Mouse (Mus musculus) c-Kit-positive CD71-positive TER-119-positive erythroid progenitor cells, embryonic 14.5 days (primary cell): ENCODE results near the gene Cyth1.

Experiments
- DNase-seq: peaks from one replicate; pipeline ENCODE4 v3.0.0-alpha.2; 2013; ENCODE audit warnings: low spot score

The Cyth1 gene

DNA sequence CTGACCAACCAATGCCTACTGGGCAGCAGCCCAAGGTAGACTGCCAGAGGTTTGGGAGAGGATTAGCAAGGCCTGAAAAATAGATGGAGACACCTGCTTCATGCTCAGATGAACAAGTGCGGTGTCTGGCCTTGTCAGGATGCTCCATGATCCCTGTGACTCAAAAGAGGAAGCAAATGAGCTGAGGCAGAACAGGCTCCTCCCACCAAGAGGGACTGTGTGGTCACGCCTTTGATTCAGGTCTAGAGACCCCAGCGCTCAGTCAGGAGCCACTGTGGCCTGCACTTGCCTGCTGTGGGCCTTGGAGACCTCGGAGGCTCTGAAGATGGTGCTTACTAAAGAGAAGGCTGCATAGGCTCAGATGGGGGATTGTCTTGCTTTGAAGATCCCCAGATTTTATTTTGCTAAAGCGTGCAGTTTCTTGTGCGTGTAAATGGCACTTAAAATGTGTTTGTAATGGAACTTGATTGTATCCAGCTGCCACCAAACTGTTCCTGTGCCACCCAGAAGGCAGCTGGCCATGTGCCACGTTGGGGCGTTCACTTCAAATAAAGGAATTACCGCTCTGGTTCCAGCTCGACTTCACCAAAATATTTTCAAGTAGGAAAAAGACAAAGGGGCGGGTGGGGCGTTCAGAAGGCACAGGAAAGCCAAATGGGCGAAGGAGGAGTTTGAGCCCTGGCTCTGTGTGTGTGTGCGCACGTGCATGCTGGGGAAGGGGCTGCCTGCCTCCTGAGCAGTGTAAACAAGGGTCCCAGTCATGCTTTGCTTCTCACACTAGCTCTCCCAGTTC lies 6.0 kb upstream of the Cyth1 start:
- no peak for DNase-seq

- no peak for DNase-seq
Measured at GRCm38 (mm10) chr11:118253447-118254158, 5.2 kb upstream of the Cyth1 start.

GRCm38 (mm10) chr11:118249012-118249383 lies 606 bp upstream of the Cyth1 start:
- no peak for DNase-seq

GRCm38 (mm10) chr11:118247359-118248095 lies 865 bp downstream of the Cyth1 start:
- no peak for DNase-seq

GRCm38 (mm10) chr11:118246724-118247123 lies 1.7 kb downstream of the Cyth1 start:
- DNase-seq = no peak

- no peak for DNase-seq
Measured at GRCm38 (mm10) chr11:118245130-118245529, 3.3 kb downstream of the Cyth1 start.

DNA sequence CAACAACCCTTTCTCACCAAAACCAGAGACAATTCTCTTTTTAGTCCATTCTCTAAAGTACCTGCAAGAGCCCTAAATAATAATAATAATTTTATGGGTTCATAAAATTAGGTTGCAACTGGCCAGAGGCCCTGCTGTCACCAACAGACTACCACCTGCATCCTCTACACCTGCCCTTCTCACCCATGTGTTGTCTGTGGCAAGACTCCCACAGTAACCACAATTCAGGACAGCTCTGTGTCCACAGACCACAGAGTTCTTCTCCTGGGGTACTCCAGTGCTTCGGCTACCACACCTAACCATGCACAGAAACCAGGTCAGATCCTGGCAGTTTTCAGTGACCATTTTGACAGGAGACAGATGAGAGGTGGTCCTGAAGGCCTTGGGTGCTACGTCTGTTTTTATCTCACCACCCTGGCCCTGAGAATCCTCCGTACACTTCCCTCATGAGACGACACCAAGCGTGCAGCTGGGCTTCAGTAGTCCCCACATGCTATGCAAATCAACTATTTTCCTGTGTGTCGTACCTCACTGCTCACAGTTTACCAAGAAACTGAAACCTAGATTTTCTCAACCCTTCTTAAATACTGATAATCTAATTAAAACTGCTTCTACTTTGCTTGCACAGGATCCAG lies 4.6 kb downstream of the Cyth1 start:
- DNase-seq = no peak

DNA sequence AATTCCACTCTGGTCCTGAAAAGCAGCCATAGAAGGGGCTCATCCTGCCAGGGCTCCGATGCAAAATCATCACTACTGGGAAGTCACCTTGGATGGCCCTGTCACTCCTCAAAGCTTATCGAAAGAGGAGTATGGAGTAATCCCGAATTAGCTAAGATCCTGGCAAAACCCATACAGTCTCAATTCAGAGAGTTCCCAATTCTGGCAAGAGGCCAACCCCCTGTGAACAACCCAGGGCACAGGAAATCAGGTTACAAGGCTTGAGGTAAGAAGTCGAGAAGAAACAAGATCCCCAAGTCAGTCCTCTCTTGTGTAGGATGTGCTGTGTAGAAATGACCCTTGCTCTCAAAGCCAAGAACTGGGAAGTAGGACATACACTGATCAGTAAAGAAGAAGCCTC lies 5.9 kb downstream of the Cyth1 start:
- DNase-seq = no peak

DNA sequence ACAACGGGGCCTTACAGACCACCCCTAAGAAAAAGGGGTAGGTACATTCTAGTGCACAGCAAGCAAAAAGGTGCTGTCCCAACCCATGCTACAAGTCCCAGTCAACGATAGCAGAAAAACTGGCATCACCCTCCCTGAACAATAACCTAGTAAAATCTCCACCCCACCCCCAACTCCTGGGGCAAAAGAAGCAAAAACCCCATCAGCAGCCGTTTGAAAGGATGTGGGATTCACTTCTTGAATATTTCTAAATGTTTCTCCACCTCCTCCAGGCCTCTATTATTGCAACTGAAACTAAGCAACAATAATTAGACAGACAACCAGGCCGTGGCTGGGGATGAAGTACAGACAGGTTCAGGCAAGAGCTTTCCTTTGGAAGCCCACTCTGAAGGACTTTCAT lies 8.0 kb downstream of the Cyth1 start:
- no peak for DNase-seq

GRCm38 (mm10) chr11:118239281-118240198 lies 8.9 kb downstream of the Cyth1 start:
- DNase-seq = no peak

DNA sequence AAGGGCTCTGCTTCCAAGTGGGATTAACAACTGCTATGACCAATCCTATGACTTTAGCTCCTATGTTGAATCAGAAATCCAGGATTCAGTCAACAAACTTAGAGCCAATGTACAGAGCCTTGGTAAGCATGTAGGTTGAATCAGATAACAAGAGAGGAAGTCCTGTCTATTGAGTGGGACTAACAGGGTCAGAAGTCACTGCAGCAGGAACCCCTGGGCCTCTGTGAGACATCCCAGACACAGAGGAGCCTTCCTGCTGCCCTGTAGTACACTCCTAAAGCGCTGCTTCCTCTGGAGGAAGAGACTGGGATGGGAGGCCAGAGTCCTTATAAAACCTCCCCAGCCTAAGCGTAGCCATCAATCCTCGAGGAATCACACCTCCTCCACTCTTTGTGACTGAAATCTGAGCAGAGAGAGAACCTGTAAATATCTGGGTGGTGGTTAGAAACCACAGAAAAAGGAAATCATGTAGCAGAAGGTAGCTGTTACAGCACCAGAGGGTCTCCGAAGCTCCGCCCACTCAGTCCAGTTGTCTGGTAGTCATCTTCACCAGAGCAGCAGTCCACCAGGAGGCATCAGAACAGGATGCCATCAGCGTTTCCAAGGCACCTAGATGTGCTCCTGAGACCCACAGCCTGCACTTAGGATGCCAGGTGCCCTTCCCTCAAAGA lies 11.7 kb downstream of the Cyth1 start:
- no peak for DNase-seq

DNA sequence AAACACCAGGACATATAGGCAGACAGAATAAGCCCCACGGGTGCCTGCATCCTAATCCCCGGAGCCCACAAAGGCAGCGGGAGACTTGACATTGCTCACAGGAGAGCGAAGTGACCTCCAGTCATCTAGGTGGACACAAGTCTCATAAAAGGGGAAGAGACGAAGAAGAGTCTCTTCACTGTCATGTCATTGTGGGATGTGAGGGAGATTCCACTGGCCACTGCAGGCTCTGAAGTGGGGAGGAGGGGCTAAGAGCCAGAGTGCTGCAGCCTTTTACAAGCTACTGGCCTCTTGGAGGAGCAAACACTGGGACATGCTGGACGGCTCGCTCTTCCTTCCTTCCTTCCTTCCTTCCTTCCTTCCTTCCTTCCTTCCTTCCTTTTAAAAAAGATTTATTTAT lies 13.5 kb downstream of the Cyth1 start:
- no peak for DNase-seq

DNA sequence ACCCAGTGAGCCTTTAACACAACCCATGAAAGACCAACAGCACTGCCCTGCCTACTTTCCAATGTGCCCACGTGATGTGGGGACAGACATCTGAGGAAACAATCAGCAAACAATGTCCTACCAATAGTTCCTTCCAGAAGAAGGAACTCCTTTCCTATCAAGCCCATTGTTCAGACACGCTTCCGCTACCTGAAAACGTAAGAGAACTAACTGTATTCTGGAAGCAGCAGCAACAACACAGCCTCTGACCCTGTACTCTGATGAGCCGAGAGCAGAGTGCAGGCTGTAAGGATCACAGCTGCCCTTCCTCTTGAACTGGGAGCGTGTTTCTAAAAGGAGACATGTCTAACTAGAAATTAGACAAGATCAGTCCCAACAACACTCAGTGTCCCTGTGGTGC lies 13.9 kb downstream of the Cyth1 start:
- DNase-seq = no peak

DNA sequence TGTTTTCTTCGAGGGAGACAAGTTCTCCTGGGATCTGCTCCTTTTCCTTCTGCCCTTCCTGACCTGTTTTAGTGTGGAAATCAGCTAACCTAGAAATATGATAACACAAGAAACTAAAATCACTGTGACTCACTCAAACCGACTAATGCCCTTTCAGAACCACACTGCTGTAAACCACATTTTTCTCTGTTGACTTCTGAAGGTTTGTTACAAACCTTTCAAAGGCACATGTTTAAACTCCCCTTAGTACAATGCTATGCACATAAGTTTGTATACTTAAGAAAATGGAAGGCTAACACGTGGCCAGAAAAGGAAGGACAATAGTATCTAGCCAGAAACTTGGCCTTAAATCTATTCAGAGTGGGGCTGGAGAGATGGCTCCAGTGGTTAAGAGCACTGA lies 14.5 kb downstream of the Cyth1 start:
- no peak for DNase-seq

- no peak for DNase-seq
Measured at GRCm38 (mm10) chr11:118232314-118232831, 16.0 kb downstream of the Cyth1 start.

DNA sequence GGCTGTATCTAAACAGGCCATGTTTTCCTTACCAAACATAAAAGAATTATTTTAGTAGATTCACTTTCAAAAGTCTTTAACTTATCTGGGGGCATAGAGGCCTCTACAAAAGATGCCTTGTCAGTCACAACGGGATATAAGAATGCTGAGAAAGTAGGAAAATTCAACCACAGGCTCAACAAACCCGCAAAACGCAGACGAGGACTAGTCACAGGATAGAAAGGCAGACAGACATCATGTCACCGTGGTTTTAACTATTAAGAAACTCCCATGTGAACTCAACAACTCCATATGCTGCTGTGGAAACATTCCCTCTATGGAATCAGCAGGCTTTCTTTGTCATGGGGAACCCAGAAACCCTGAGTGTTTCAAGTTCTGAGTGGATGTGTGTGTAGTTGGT lies 18.5 kb downstream of the Cyth1 start:
- DNase-seq = no peak

DNA sequence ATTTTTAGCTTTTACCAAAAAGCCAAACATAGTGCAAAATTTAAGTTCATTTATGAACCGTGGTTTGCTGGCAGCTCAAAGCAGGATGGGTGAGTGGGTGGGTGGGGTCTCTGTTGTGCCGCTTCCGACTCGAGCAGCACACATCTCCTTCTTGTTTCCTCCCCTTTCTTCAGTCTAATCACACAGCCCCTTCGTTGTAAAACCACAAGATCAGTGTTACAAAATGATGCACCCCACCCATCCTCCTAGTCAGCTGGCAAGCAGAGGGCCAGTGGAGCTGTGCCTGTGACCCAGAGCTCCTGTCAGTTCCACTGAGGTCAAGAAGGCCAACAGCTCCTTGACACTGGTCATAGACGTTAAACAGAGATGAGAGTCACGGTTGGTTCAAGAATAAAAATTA lies 20.7 kb downstream of the Cyth1 start:
- no peak for DNase-seq

DNA sequence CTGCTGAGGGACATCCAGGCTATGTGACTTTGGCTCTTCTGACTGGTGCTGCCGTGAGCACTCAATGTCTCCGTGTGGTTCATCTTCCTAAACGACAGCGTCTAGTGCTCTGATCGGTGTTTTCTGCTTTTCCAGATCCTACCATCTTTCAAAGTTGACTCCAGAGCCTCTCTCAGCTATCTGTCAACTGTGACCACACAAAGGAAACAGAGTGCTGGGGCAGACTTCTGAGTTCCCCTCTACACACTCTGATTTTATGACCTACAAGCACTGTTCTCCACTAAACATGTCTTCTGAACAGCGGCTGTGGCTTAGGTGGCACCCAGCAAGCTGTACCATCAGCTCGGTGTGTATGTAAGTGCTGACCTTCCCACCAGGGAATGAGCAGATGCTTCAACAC lies 21.5 kb downstream of the Cyth1 start:
- no peak for DNase-seq

DNA sequence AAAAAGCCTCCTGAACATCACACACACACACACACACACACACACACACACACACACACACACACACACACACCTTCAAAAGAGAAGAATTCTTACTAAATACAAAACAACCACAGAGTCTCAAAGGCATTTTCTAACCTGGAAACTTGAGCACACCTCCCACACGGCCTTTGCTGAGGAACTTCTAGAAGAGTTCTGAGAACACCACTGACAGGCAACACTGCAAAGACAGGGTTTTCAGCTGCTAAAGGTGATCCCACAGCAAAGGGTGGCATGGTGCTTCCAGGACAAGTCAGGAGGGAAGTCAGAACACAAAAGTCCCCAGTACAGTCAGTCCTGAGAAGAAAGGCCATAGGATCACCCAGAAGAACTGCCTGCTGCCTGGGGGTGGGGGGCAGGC lies 22.5 kb downstream of the Cyth1 start:
- no peak for DNase-seq

DNA sequence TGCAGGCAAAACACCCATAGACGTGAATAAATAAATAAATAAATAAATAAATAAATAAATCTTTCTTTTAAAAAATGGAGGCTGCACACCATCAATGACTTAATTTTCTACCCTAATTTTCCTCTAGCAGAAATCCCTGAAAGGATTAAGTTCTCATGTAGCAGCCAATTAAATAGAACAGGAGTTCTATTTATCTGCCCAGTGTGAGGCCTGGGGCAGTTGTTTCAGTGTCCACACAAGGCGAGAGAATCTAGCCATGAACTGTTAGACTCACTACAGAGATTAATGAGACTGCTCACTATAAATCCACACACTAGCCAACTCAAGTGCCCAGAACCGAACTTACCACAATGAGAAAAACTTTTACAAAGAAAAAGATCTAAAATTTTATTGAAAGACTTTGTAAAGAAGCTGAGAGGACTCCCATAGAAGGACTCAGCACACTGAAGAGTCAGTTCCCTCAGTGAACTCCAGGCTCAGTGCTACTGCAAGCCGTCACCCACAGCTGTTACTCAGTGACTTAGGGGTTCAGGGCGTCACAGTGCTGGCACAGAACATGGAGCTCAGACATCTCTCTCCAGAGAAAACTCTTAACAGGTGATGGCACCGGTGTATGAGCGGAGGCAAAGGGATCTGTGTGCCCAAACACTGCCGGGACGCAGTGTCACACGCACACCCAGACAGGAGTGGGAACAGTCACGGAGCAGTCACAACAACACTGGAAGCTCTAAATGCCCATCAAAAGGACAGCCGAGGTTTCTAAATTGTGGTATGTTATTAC lies 23.1 kb downstream of the Cyth1 start:
- no peak for DNase-seq
